Mouse (Mus musculus): ENCODE measurements around the gene Cd4. TPM values are rescaled to one million over a fixed set of nuclear protein-coding genes. Genes with fewer than 3 reads are reported as not detected.

Cd4 gene
- polyA plus RNA-seq, 1 experiment from 2014 or later: 0.46 TPM

- Histone ChIP-seq H3K27ac (ENCODE audit: low read length) (no peak overlapping the region), H3K9ac (ENCODE audit: low read length) (no peak overlapping the region), H3K4me1 (ENCODE audit: control insufficient read depth, insufficient read depth, low read length) (no peaks in the 10 kb centered on the region), H3K4me3 (replicated peaks; ENCODE audit: low read length) (no peak overlapping the region), H3K4me2 (ENCODE audit: low read depth, low read length) (no peak overlapping the region), H3K9me3 (replicated peaks; ENCODE audit: control insufficient read depth, low read length) (no peaks in the 10 kb centered on the region), H3K27me3 (ENCODE audit: control insufficient read depth, insufficient read depth, low read length) (no peaks in the 10 kb centered on the region), H3K36me3 (ENCODE audit: control insufficient read depth, insufficient read depth, low read length) (no peaks in the 10 kb centered on the region)
- ATAC-seq (ENCODE audit: insufficient read depth, low FRiP score): no peak
- WGBS: 49% methylated on average over 6 of the region's 6 CpGs
These were observed 8.6 kb downstream of the Cd4 start for GRCm38 (mm10) chr6:124879390-124879789.

DNA sequence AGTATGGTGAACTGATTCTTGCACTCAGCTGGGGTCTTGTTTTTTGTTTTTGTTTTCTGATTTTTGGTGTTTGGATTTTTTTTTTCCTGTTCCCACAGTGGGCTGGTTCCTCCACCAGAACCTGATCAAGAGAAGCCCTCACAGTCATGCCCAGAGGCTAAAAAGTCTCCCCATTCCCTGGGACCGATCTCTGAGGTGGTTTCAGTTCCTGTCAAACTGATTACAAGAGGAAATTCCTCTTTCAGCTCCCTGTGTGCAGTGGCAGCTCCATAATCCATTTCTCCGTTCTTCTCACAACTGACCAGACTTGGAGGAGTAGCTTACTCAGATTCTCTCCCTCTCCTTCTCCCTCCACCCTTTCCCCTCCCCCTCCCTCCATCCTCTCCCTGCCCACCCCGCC lies 13.7 kb downstream of the Cd4 start:
- Histone ChIP-seq H3K4me3 (replicated peaks; ENCODE audit: low read length) (no peak overlapping the region), H3K27me3 (ENCODE audit: control insufficient read depth, insufficient read depth, low read length) (no peaks in the 10 kb centered on the region), H3K4me1 (ENCODE audit: control insufficient read depth, insufficient read depth, low read length) (no peaks in the 10 kb centered on the region), H3K36me3 (ENCODE audit: control insufficient read depth, insufficient read depth, low read length) (no peaks in the 10 kb centered on the region), H3K9me3 (replicated peaks; ENCODE audit: control insufficient read depth, low read length) (no peaks in the 10 kb centered on the region), H3K27ac (ENCODE audit: low read length) (no peak overlapping the region), H3K4me2 (ENCODE audit: low read depth, low read length) (no peak overlapping the region), H3K9ac (ENCODE audit: low read length) (no peak overlapping the region)
- WGBS: 18% methylated on average over 3 of the region's 3 CpGs
- no peak for ATAC-seq (ENCODE audit: insufficient read depth, low FRiP score)

GRCm38 (mm10) chr6:124866560-124866959 lies 21.5 kb downstream of the Cd4 start:
- no peak for ATAC-seq (ENCODE audit: insufficient read depth, low FRiP score)
- Histone ChIP-seq H3K9me3 (replicated peaks; ENCODE audit: control insufficient read depth, low read length) (no peaks in the 10 kb centered on the region), H3K4me1 (ENCODE audit: control insufficient read depth, insufficient read depth, low read length) (peaks cover 7% of the 10 kb centered on the region), H3K27me3 (ENCODE audit: control insufficient read depth, insufficient read depth, low read length) (0 out of 2 replicates have a peak, but pooled peaks cover 4% of the 10 kb centered on the region), H3K9ac (ENCODE audit: low read length) (no peak overlapping the region), H3K4me2 (ENCODE audit: low read depth, low read length) (no peak overlapping the region), H3K27ac (ENCODE audit: low read length) (no peak overlapping the region), H3K4me3 (replicated peaks; ENCODE audit: low read length) (no peak overlapping the region), H3K36me3 (ENCODE audit: control insufficient read depth, insufficient read depth, low read length) (no peaks in the 10 kb centered on the region)
- WGBS: 56% methylated on average over 6 of the region's 7 CpGs

- WGBS: 50% methylated on average over 18 of the region's 18 CpGs
- H3K27ac ChIP-seq (ENCODE audit: low read length): no peak overlapping the region
- ATAC-seq (ENCODE audit: insufficient read depth, low FRiP score): no peak
These were observed 22.2 kb downstream of the Cd4 start for GRCm38 (mm10) chr6:124865766-124866362.

DNA sequence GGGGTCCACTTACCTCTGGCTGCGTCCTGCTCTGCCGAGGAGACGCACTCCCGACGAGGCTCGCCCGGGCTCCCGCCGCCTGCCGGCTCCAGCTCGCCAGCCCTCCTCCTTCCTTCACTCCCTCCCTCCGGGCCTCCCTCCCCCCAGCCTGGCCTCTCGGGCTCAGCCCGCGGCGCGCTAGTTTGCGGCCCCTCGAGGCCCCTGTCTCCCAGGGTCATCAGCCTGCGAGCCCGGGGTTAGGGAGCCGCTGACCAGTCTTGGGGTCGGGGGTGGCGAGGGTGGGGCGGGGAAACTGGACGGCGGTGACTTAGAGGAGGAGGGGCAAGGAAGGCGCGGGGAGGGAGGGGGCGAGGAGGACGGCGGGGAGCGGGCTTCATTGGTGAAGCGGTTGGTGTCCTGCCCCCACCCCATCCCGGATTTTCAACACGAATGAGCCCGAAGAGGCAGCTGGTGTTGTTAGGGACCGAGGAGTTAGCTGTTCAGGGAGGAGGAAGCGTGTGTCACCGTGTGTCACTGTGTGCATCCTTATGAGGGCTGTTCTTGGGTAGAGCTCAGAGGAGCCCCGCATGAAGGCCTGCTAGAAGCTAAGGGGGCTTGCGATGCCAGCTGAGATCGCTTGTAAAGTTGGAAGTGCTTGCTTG lies 24.2 kb downstream of the Cd4 start, which contains the start of gene Gpr162:
TSS of gene Gpr162 (minus strand) at position 326 of the 641 bp plus-strand sequence.
- peaks cover 10% of the 10 kb centered on the region; the same call in 1 of the 2 replicates for H3K27me3 ChIP-seq (ENCODE audit: control insufficient read depth, insufficient read depth, low read length)
- H3K27ac ChIP-seq (ENCODE audit: low read length): no peak within 1 kb of the TSS
- peak within 1 kb of the TSS; percentile 82 for H3K9ac ChIP-seq (ENCODE audit: low read length)
- H3K4me1 ChIP-seq (ENCODE audit: control insufficient read depth, insufficient read depth, low read length): peaks cover 7% of the 10 kb centered on the region
- peak within 1 kb of the TSS; percentile 60 for H3K4me3 ChIP-seq (replicated peaks; ENCODE audit: low read length)
- ATAC-seq (ENCODE audit: insufficient read depth, low FRiP score): peak; percentile 82
- H3K36me3 ChIP-seq (ENCODE audit: control insufficient read depth, insufficient read depth, low read length): no peaks in the 10 kb centered on the region
- H3K9me3 ChIP-seq (replicated peaks; ENCODE audit: control insufficient read depth, low read length): no peaks in the 10 kb centered on the region
- H3K4me2 ChIP-seq (ENCODE audit: low read depth, low read length): peak within 1 kb of the TSS; percentile 92
- 1% methylated on average over 41 of the region's 43 CpGs for WGBS

More at GRCm38 (mm10) chr6:124865766-124866362, 22.2 kb downstream of the Cd4 start:
- no peak overlapping the region for H3K4me2 ChIP-seq (ENCODE audit: low read depth, low read length)
- peaks cover 7% of the 10 kb centered on the region for H3K4me1 ChIP-seq (ENCODE audit: control insufficient read depth, insufficient read depth, low read length)
- H3K27me3 ChIP-seq (ENCODE audit: control insufficient read depth, insufficient read depth, low read length): 0 out of 2 replicates have a peak, but pooled peaks cover 4% of the 10 kb centered on the region
- no peaks in the 10 kb centered on the region for H3K9me3 ChIP-seq (replicated peaks; ENCODE audit: control insufficient read depth, low read length)
- H3K36me3 ChIP-seq (ENCODE audit: control insufficient read depth, insufficient read depth, low read length): no peaks in the 10 kb centered on the region
- no peak overlapping the region for H3K9ac ChIP-seq (ENCODE audit: low read length)
- H3K4me3 ChIP-seq (replicated peaks; ENCODE audit: low read length): no peak overlapping the region

DNA sequence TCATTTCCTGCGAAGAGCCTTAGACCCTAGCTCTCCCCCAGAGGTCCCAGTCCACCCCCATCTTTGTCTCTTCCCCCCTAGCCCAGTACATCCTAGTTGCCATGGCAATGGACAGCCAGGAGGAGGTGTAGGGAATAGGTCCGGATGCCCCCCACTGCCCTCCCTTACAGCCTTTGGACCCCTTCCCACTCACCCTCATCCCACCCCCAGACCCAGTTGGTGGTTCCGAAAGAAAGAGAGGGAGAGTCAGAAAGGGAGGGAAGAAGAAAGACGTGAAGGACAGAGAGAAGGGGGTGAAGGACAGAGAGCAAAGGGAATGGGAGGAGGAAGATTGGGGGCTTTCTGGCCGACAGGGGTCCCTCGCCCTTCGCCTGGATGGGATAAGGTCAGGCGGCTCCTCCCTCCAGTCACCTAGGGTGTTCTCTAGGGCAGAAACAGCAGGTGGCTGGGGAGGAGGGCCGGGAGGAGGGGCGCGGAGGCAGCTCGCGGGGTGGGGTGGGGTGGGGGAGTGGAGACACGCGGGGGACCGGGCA lies 24.8 kb downstream of the Cd4 start:
- no peak overlapping the region for H3K27ac ChIP-seq (ENCODE audit: low read length)
- no peaks in the 10 kb centered on the region for H3K9me3 ChIP-seq (replicated peaks; ENCODE audit: control insufficient read depth, low read length)
- 2% methylated on average over 13 of the region's 16 CpGs for WGBS
- peaks cover 12% of the 10 kb centered on the region; the same call in 1 of the 2 replicates for H3K27me3 ChIP-seq (ENCODE audit: control insufficient read depth, insufficient read depth, low read length)
- peak; percentile 4; the same call in 1 of the 2 replicates for ATAC-seq (ENCODE audit: insufficient read depth, low FRiP score)
- peak overlapping the region; percentile 92 for H3K4me2 ChIP-seq (ENCODE audit: low read depth, low read length)
- H3K9ac ChIP-seq (ENCODE audit: low read length): peak overlapping the region; percentile 82
- no peaks in the 10 kb centered on the region for H3K36me3 ChIP-seq (ENCODE audit: control insufficient read depth, insufficient read depth, low read length)
- peaks cover 9% of the 10 kb centered on the region for H3K4me1 ChIP-seq (ENCODE audit: control insufficient read depth, insufficient read depth, low read length)
- peak overlapping the region; percentile 60 for H3K4me3 ChIP-seq (replicated peaks; ENCODE audit: low read length)

GRCm38 (mm10) chr6:124862406-124863124 lies 25.5 kb downstream of the Cd4 start:
- no peaks in the 10 kb centered on the region for H3K36me3 ChIP-seq (ENCODE audit: control insufficient read depth, insufficient read depth, low read length)
- WGBS: 15% methylated on average over 8 of the region's 8 CpGs
- peak overlapping the region; percentile 92; the same call in 1 of the 2 replicates for H3K4me2 ChIP-seq (ENCODE audit: low read depth, low read length)
- peaks cover 12% of the 10 kb centered on the region; the same call in 1 of the 2 replicates for H3K27me3 ChIP-seq (ENCODE audit: control insufficient read depth, insufficient read depth, low read length)
- peaks cover 15% of the 10 kb centered on the region for H3K4me1 ChIP-seq (ENCODE audit: control insufficient read depth, insufficient read depth, low read length)
- no peak for ATAC-seq (ENCODE audit: insufficient read depth, low FRiP score)
- H3K4me3 ChIP-seq (replicated peaks; ENCODE audit: low read length): peak overlapping the region; percentile 60
- H3K9ac ChIP-seq (ENCODE audit: low read length): no peak overlapping the region
- no peaks in the 10 kb centered on the region for H3K9me3 ChIP-seq (replicated peaks; ENCODE audit: control insufficient read depth, low read length)
- no peak overlapping the region for H3K27ac ChIP-seq (ENCODE audit: low read length)

- no peak overlapping the region for H3K9ac ChIP-seq (ENCODE audit: low read length)
- 31% methylated on average over 3 of the region's 3 CpGs for WGBS
- H3K4me2 ChIP-seq (ENCODE audit: low read depth, low read length): no peak overlapping the region
- H3K4me1 ChIP-seq (ENCODE audit: control insufficient read depth, insufficient read depth, low read length): peaks cover 15% of the 10 kb centered on the region
- H3K27ac ChIP-seq (ENCODE audit: low read length): no peak overlapping the region
- H3K27me3 ChIP-seq (ENCODE audit: control insufficient read depth, insufficient read depth, low read length): peaks cover 12% of the 10 kb centered on the region; the same call in 1 of the 2 replicates
- ATAC-seq (ENCODE audit: insufficient read depth, low FRiP score): no peak
- no peaks in the 10 kb centered on the region for H3K9me3 ChIP-seq (replicated peaks; ENCODE audit: control insufficient read depth, low read length)
- H3K36me3 ChIP-seq (ENCODE audit: control insufficient read depth, insufficient read depth, low read length): no peaks in the 10 kb centered on the region
- H3K4me3 ChIP-seq (replicated peaks; ENCODE audit: low read length): no peak overlapping the region
These were observed 26.2 kb downstream of the Cd4 start for GRCm38 (mm10) chr6:124861802-124862201.

Measured in stomach, embryonic 16.5 days (tissue).